Mouse (Mus musculus) embryo, embryonic 10.5 days (tissue): ENCODE measurements around the gene Nfyb.
A peak's percentile ranks its signal among the peaks of the same experiment; 100 is the strongest.

Experiments
- DNase-seq: peaks from one replicate; pipeline ENCODE4 v3.0.0-alpha.2; 2015; ENCODE audit warnings: low spot score

Nfyb gene

GRCm38 (mm10) chr10:82745301-82745700 lies 18.6 kb downstream of the Nfyb start:
- DNase-seq = no peak

- DNase-seq = no peak
Observed at GRCm38 (mm10) chr10:82744296-82744695, 19.6 kb downstream of the Nfyb start.

DNA sequence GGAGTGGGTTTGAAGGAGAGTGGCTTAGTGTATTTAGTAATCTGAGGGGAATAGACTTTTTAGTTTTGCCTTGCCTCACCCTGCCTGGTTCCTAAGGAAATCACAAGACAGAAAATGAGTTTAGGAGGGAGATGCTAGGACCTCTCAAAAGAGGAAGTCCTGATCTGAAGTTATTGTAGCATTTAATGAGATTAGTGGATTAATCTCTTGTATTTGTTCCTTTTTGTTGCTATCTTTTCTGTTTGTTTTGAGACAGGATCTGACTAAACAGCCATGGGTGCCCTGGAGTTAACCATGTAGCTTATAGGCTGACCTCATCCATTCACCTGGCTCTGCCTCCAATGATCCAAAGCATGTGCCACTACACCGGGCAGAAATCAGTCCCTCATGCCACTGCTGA lies 21.4 kb downstream of the Nfyb start:
- DNase-seq = no peak

GRCm38 (mm10) chr10:82741876-82742275 lies 22.1 kb downstream of the Nfyb start:
- DNase-seq = no peak

DNA sequence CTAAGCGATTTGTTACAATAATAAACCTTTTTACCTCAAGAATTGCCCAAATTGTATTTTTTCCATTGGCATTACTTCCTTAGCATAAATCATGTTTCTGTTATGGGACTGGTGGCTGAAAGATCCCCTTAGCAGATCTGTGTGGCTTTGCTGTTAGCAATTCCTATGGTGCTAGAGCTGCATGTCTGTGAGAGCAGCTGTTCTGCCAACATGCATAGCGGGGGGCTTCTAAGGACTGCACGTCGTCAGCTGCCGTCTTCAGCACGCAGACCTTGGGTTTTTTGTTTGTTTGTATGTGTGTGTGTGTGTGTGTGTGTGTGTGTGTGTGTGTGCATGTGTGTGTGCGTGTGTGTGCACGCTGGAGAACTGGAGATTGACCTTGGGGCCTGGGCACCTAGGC lies 22.6 kb downstream of the Nfyb start:
- DNase-seq = no peak

DNA sequence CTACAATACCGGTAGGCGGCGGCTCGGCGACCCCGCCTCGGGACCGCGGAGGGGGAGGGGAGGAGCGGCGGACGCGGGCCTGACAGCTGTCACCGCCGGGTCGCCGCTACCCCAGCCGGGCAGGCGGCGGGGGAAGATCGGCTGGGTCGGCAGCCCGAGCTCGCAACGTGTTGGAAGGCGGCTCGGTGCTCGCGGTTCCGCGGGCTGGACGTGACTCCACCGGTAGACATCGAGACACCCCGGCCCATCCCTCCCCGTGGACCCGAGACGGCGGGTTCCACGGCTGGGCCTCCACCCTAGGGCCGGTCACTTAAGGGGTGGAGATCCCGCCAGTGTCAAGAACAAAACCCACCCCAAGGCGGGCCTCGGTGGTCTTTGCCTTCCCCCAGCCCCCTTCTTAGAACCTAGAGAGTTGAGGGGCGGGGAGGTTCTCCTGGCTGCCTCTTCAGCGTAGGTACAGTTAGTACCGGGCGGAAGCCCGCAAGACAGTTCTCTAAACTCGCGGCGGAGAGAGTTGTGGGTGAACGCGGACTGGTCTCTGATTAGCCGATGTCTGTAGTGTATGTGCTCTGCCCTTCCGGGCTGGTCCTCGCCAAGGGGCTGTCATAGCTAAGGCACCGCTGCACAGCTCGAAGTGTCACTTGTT lies 64.5 kb downstream of the Nfyb start:
- DNase-seq = peak; percentile 51

GRCm38 (mm10) chr10:82698712-82699261 lies 65.2 kb downstream of the Nfyb start:
- DNase-seq = peak; percentile 90
